Mouse (Mus musculus) limb, embryonic 11.5 days (tissue): ENCODE measurements around the gene Tmem81. TPM values are rescaled to one million over a fixed set of nuclear protein-coding genes. Genes with fewer than 3 reads are reported as not detected.

Experiments
- ATAC-seq: fragments of 200-750 bp; cut with Nextera tagmentation; 2 replicates; pipeline ENCODE4 v1.8.0; 2017; ENCODE audit warnings: low read depth; ENCODE audit not compliant: insufficient number of reproducible peaks, low FRiP score, low TSS enrichment
- DNase-seq: peaks from one replicate; pipeline ENCODE4 v3.0.0-alpha.2; 2015; ENCODE audit warnings: low spot score
- H3K27ac ChIP-seq: fragments of 300-500 bp; sonication (generic); replicated peaks from 2 replicates; pipeline ENCODE4 v1.5.1; 2014; ENCODE audit warnings: low read depth, mild to moderate bottlenecking, low read length
- H3K27me3 ChIP-seq: fragments of 300-500 bp; sonication (generic); 2 replicates; pipeline ENCODE4 v1.6.1; 2014; ENCODE audit warnings: mild to moderate bottlenecking, low read length, mixed read lengths; ENCODE audit not compliant: control insufficient read depth, insufficient read depth
- H3K36me3 ChIP-seq: fragments of 300-500 bp; sonication (generic); 2 replicates; pipeline ENCODE4 v1.6.1; 2014; ENCODE audit warnings: mild to moderate bottlenecking, low read length, moderate library complexity, mixed read lengths; ENCODE audit not compliant: control insufficient read depth, insufficient read depth
- H3K4me1 ChIP-seq: fragments of 300-500 bp; sonication (generic); 2 replicates; pipeline ENCODE4 v1.6.1; 2014; ENCODE audit warnings: low read length, mixed read lengths; ENCODE audit not compliant: control insufficient read depth, insufficient read depth
- H3K4me2 ChIP-seq: fragments of 300-500 bp; sonication (generic); 2 replicates; pipeline ENCODE4 v1.6.1; 2014; ENCODE audit warnings: low read depth, mild to moderate bottlenecking, moderate library complexity; ENCODE audit not compliant: severe bottlenecking
- H3K4me3 ChIP-seq: fragments of 300-500 bp; sonication (generic); 2 replicates; pipeline ENCODE4 v1.5.1; 2014; ENCODE audit warnings: low read depth, low read length
- H3K9ac ChIP-seq: fragments of 300-500 bp; sonication (generic); 2 replicates; pipeline ENCODE4 v1.6.1; 2014; ENCODE audit warnings: mild to moderate bottlenecking, low read length
- H3K9me3 ChIP-seq: fragments of 300-500 bp; sonication (generic); 2 replicates; pipeline ENCODE4 v1.6.1; 2016; ENCODE audit warnings: low read length; ENCODE audit not compliant: control insufficient read depth
- WGBS: fragments of 180-500 bp; shearing (Covaris S2); extraction: QIAGEN DNeasy Blood & Tissue Kit; methylation state at CpG from one replicate; pipeline ENCODE4 v1.1.7; 2014; 5-methylcytosine and 5-hydroxymethylcytosine counted together
- polyA plus RNA-seq: library from polyadenylated mRNA; unstranded; fragments of >200 nt; fragmentation: Nextera tagmentation; extraction: Ambion mirVana; gene quantifications from 2 replicates; pipeline ENCODE4 v1.2.1, GENCODE M21; 2014

The Tmem81 gene
- polyA plus RNA-seq, 1 experiment from 2014 or later = 1.5 TPM

DNA sequence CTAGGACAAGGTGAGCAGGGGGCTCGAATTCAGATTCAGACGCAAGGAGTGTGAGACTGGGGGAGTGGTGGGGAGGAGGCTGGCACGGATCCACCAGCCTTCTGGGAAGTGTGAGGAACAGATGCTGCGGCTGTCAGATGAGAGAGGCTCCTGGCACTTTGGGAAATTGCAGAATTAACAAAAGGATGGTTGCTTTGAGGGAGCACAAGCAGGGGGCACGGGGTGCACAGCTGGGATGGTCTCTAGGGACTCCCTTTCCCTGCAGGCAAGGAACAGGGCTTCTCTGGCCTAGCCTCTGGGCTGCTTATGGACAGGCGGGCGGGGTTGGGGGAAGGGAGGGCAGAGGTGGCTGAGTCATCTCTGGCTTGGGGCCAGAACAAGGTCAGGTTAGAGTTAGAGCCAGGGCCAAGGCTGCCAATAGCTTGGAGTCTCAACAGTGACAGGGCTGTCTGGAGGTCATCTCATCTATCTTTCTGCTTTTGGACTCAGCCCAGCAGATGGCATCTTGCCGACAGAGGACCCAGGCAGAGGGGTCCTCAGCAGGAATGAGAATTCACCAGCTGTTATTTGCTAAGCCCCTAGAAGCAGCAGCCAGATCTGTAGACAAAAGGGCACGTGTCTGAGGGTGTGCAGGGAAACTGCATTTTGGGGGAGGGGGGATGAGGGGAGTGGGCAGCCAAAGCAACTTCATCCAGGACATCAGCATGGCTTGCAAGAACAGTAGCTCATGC, 52.0 kb downstream of the Tmem81 start:
- H3K9ac ChIP-seq = no peak overlapping the region; the same call in 1 of the 2 replicates

More for the DNA sequence above, 52.0 kb downstream of the Tmem81 start:
- Histone ChIP-seq H3K27me3 (peaks cover 3% of the 10 kb centered on the region; the same call in 1 of the 2 replicates), H3K4me1 (0 out of 2 replicates have a peak, but pooled peaks cover 3% of the 10 kb centered on the region), H3K9me3 (no peaks in the 10 kb centered on the region), H3K4me3 (no peak overlapping the region), H3K4me2 (no peak overlapping the region), H3K27ac (no peak overlapping the region), H3K36me3 (no peaks in the 10 kb centered on the region)
- no peak; the same call in 1 of the 2 replicates for ATAC-seq
- no peak for DNase-seq
- 27% methylated on average over 9 of the region's 9 CpGs for WGBS

Other genes with a start within 250 kb of the Tmem81 start
- 0.07 TPM in 1 of 2 replicates, not detected in the other for gene Klhdc8a, start 207.6 kb upstream of the Tmem81 start, polyA plus RNA-seq
- 0.56 and 1.2 TPM in 2 replicates for gene Nuak2, start 190.1 kb upstream of the Tmem81 start, polyA plus RNA-seq
- 6.1 and 7.3 TPM in 2 replicates for gene Tmcc2, start 114.9 kb upstream of the Tmem81 start, polyA plus RNA-seq
- 15.2 and 18.7 TPM in 2 replicates for gene Dstyk, start 88.7 kb upstream of the Tmem81 start, polyA plus RNA-seq
- gene Rbbp5, start 28.9 kb upstream of the Tmem81 start, polyA plus RNA-seq = 64.7 and 66.9 TPM in 2 replicates
- gene Cntn2, start 37.0 kb downstream of the Tmem81 start, polyA plus RNA-seq = 0.52 and 0.89 TPM in 2 replicates
- 0.99 and 1.4 TPM in 2 replicates for gene Nfasc, start 235.6 kb downstream of the Tmem81 start, polyA plus RNA-seq